Mouse (Mus musculus): ENCODE measurements around the gene Foxc2.
A peak's percentile ranks its signal among the peaks of the same experiment; 100 is the strongest.

Foxc2 gene

DNA sequence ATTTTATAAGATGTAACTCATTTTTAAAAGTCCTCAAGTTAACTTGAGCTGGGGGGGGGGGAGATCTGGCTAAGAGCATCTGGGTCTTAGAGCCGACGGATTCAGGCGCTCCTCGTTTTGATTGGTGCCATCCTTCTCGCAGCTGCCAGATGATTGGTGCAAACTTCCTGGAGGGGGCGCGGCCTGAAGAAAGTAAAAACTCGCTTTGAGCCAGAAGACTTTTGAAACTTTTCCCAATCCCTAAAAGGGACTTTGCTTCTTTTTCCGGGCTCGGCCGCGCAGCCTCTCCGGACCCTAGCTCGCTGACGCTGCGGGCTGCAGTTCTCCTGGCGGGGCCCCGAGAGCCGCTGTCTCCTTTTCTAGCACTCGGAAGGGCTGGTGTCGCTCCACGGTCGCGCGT lies at the start of gene Foxc2:
Foxc2 (plus strand) TSS at position 224 of the 400 bp plus-strand sequence.
- DNase-seq (ENCODE audit: low spot score): peak; percentile 85

DNA sequence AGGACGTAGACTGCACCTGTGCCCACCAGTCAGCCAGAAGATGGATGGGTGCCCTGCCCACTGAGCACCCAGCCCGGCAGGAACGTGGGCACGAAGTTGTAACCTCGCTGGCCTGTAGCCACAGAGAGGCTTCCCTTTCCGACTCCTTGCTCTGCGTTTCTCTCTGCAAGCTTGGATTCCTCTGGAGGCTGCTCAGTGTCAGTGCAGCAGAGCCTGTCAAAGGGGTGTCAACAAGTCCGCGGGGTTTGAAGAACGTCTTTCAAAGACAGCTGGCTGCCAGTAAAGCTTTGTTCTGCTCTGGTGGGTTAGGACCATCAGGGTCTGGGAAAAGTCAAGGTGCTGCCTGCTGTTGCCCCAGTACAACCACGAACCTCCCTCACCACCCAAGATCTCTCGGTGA lies 44.5 kb upstream of the Foxc2 start:
- DNase-seq (ENCODE audit: low spot score): no peak

DNA sequence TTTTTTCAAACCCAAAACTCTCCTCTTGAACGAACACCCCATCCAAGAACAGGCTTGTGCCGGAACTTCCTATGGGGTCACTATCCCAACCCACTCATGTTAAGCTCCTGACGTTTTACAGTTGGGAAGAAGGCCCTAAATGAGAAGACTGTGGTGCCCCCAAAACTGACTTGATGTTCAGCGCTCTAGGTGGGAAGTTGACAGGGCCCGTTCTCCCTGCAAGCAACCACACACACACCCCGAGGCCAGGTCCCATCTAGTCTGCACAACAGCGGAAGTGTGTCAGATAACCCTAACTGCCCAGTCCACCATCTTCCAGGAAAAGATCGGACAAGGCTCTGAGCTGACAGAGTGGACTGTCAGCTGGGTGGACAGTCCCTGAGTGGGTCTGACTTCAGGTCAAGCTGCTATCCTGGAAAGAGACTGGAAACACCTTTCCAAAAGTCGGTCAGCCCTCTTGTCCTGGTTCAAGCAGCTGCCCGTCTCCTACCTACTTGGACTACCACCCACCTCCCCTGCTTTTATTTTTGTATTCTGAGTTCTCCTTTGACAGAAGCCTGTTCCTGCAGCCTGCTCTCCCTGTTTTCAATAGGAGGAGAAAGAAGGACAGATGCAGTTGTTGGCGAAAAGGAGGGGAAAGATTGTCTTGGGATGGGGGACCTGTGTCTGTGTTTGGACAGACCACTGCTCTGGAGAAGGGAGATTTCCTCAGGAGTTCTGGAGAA lies 43.4 kb upstream of the Foxc2 start:
- no peak for DNase-seq (ENCODE audit: low spot score)

DNA sequence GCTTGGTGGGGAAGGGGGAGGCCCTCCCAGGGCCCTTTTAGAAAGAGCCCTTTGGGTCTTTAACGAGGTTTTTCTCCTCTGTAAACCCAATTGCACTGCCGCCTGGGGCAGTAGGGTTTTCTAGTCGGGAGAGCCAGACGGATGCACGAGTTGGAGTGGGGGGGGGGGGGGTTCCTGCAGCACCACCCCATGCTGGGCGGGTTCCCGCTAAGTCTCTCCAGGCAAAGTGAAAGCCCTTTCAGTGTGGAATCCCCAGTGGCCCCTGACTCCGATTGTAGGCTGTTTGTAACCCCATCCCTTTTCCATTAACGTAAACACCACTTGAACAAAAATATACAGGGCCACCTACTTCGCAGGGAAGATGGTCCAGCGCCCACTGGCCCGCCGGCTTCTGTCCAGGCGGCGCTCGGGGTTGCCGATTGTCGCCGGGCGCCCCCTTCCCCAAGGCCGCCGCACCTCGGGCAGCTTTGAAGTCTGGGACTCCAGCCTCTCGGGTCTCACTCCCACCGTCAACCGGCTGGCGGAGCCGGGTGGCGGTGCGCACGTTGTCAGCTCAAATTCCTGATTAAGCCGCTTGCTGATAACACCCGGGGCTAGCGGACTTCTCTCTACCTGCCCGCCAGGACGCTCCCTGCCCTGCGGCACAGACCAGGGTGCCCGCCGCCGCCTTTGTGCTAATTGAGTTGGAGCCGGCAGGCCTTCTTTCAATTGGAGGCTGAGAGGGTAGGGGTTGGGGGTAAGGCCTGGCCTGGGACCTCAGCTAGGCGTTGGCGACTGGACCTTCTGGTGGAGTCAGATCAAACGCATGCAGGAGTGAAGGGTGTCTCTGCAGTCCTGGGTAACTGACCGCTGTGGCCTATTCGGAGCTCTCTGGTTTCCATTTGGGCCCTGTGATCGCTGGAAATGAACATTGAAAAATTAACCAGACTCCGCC lies 42.5 kb upstream of the Foxc2 start:
- no peak for DNase-seq (ENCODE audit: low spot score)

DNA sequence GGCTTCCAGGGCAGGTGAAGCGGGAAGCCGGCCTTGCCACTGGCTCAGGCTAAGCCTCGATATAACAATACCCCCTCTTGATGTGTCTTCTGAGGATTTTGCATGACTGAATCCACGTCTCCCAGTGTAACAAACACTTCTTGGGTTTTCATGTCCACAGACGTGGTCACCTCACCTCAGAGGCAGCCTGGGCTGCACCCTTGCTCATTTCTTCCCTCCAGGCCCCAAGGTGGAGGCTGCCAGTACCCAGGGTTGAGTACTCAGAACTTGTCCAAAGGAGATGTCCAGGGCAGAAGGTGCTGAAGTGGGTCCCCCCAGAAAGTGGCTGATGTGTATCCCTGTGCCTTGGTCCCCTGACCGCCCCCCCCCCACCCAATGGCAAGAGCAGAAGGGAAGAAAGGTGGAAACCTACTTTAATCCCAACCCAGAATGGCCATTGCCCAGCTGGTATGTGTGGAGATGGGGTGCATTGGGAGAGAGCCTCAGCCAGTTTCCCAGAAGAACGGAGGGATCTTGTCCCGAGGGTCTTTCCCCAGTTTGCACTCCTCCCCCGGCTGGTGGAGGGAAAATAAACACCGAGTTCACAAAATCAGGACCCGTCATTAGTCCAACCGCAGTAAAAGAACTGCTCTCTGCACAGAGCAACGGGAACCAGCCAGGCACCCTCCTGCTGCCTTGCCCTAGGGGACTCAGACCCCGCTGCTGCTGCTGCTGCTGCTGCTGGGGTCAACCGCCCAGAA lies 41.7 kb upstream of the Foxc2 start:
- no peak for DNase-seq (ENCODE audit: low spot score)

DNA sequence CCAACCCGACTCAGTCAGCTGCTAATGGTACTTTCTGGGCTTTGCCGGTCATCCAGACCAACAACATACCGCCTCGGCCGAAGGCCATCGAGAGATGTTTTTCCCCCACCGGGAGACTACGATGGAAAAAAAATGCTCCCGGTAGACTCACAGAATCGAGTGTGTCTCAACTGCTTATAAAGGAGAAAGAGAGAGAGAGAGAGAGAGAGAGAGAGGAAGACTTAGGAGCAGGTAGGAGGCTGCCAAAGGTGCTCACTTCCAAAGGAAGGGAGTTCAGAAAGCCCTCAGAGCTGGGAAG lies 41.2 kb upstream of the Foxc2 start:
- DNase-seq (ENCODE audit: low spot score): no peak

DNA sequence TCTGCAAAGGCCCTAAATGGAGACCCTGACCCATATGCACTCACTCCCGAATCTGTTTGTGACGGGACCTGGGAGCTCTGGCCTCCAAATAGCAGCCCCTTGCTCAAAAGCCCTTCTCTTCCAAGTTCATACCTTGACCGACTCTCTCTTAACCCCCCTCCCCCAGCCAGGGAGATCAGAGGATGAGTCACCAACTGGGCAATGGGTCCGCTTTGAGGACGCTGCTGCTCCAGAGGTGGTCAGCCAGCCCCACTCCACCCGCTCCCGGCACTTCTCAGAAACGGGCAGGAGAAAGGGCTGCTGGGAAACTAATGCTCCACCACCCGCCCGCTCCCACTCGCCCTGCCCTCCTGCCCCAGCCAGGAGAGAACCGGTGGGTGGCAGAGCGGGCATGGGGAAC lies 40.0 kb upstream of the Foxc2 start:
- DNase-seq (ENCODE audit: low spot score): no peak

DNA sequence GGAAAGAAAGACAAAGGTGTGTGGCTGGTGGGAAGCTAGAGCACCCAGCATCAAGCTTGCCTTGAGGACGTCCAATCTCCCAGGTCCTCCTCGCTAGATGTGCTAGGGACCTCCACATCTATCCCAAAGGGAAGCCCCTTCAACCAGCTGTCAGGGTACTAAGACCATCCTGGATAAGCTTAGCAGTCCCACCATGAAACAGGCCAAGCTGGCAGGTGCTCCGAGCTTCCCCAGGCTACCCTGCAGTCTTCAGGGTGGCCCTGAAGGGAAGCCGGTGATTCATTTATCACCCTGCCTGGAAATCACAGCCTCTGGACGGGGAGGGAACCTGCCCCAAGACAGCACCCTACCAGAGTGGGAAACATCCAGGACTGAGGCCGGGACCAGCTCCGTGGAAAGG lies 39.4 kb upstream of the Foxc2 start:
- no peak for DNase-seq (ENCODE audit: low spot score)

DNA sequence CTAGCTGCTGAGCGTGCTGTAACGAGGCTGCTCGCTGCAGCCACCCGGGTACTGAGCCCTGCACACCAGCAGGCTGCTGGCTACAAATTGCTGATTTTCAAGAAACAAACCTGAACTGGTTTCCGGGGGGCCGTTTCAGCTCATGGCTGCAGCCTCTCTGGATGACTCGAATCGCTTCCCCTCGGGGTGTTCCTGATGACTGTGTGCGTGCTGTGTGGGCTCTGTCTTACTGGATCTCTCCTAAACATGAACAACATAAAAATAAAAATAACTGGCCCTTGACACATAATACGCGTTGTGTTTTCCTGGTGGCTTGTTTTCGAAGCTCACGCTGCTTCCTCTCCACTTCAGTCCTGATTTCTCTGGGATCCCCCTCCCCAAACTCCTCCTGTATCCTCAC lies 37.2 kb upstream of the Foxc2 start:
- DNase-seq (ENCODE audit: low spot score): no peak

DNA sequence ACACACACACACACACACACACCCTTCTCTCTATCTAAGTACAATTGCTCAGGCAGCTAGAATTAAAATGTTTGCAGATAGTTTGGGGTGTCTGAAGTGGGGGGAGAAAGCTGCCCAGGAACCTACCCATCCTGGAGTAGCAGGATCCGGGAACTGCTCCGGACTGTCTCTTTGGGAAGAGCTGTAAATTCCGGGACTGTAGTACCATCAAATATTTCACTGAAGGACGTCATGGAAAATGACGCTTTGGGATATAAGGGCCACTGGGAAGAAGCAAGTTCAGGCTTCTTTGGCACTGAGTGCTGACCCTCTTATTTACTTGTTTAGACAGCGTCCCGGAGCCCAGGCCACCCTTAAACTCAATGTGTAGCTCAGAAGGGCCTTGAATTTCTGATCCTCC lies 36.8 kb upstream of the Foxc2 start:
- DNase-seq (ENCODE audit: low spot score): no peak

DNA sequence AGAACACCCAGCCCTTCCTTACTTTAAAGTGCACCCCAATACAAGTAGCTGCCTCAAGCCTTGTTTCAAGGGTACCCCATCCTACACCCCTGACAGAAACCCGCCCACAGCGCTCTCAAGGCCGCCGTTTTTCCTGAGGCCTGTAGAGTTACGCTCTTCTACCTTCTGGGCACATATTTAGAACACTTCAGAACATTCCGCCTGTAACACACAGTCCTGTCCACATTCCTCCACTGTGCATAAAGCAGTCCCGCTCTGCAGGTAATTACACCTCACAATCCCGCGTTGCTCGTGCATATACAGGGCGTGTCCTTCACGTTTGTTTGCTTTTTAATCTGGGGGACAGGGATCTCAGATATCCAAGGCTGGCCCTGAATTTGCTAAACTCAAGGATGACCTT lies 36.0 kb upstream of the Foxc2 start:
- no peak for DNase-seq (ENCODE audit: low spot score)

DNA sequence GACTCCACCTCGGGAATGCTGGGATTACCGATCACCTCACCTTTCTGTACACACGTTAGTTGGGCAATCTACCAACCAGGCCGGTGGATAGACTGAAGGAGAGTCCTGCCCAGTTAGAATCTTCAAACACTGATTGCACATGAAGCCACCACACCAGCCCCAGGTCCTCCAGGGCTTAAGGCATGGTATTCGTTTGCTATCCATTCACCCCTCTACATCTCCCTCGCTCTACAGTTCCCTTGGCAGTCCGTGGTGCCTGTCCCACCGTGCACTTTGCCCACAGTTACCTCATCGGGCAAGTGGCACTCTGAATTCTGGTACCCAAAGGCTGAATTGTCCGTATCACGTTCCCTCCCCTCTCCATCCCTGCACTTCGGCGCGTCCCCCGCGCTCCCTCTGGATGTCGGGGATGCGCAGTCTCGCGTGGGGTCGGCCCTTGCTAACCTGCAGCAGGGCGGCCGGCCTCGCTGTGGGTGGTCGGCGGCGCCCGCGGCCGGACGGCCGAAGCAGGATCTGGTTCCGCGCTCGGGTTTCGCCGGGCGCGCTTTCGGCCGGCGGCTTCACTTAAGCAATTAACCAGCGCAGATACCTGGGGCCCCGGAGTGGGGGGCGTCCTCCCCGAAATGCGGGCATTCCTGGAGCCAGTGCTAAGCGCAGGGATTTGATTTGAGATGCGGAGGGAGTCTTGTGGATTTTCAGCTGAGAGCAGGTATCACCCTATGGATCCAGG lies 35.4 kb upstream of the Foxc2 start:
- DNase-seq (ENCODE audit: low spot score): no peak

DNA sequence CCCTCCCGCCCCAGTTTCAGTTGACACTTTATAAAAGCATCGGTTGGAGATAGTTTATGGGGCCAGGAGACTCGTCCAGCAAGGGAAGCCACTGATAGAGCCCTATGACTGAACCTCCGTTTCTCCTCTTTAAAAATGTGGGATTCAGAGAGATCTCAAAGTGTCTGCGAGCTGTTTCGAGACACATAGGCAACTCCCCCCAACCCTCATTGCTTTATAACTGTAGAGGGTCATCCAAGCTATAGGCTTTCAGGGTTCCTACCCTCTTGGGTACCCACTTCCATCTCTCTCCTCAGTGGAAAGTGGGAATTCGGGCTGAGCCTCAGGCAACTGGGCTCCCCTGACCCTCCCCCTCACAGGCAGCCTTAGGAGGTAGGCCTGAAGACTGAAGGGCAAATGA lies 34.6 kb upstream of the Foxc2 start:
- no peak for DNase-seq (ENCODE audit: low spot score)

DNA sequence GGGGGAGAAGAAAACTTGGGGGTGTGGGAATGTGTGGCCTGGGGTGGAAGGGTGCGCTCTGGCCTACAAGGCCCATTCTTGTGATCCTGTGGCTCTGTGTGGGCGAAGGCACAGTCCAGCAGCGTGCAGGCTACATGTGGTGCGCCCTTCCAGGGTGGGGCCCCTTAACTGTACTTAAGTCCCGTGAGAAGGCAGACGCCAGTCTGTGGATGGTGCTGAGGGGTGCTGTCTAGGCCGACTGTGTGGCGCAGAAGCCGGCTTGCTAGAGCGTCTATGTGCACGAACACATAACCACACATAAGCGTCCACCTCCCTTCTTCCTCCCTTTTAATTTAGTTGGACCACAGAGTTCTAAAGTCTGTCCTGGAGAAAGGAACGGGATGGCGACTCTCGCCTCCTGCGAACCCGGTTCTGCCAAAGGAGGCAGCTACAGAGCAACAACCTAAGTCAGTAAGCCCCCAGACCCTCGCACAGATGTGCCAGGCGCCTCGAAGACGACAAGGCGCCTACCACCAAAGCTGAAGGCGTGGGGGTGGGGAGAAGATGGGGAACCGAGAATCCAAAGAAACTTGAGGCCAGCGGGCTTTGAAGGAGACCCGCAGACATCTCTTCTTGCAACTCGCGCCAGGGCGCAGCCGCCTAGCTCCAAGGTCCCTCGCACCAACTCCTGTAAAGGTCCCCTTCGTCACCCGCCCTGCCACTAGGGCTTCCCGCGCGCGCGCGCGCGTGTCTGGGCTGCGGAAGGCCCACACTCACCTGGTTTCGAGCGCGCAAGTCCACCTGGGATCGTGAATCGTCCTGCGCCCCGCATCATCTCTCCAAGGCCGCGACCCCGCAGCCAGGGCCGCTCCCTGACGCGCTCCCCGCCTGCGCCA lies 33.5 kb upstream of the Foxc2 start:
- no peak for DNase-seq (ENCODE audit: low spot score)

DNA sequence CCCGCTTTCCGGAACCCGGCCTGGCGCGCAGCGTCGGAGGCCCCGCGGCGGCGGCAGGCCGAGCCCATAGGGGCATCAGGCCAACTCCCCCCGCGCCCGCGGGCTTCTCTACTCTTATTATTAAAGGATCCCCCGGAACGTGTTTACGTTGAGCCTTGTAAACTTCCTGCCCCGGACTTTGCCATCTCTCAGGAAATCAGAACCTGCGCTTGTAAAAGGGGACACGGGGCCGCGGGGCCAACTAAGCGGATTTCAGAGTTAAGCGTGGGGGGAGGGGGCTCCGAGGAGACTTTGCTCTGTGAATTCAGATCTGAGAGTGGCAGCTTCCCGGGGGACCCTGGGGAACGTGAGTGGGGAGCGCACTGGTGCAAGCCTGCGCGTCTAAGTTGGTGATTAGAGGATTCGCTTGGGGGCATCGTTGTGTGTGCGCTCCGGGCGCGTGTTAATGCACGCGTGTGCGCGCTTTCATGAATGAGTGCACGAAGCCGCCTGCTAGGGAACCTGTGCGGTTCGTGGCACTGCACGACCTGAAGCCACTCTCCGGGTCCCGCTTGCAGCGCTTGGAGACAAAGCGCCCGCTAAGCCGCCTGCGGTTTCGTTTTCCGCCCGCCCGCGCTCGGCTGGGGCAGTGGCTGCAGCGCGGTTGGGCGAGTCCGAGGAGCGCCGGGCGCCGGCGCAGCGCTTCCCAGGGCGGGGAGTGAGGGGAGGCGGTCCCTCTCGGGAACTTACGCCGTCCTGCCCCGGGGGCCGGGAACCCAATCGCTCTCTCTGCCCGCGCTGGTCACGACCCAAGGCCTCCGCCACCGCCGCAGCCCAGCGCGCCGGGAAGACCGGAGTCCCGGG lies 32.7 kb upstream of the Foxc2 start:
- peak; percentile 75 for DNase-seq (ENCODE audit: low spot score)

DNA sequence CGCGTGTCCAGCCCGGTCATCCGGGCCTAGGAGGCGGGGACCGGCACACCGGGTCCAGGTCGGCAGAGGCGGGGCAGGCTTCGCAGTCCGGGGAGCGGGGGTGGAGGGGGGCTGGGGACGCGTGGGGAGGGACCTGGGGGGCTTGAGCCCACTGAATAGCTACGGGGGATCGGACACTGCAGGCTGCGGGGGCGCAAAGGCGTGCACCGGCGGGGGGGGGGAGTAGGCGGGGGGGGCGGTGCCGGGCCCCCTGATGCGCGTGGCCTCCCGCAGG lies 32.1 kb upstream of the Foxc2 start:
- no peak for DNase-seq (ENCODE audit: low spot score)

DNA sequence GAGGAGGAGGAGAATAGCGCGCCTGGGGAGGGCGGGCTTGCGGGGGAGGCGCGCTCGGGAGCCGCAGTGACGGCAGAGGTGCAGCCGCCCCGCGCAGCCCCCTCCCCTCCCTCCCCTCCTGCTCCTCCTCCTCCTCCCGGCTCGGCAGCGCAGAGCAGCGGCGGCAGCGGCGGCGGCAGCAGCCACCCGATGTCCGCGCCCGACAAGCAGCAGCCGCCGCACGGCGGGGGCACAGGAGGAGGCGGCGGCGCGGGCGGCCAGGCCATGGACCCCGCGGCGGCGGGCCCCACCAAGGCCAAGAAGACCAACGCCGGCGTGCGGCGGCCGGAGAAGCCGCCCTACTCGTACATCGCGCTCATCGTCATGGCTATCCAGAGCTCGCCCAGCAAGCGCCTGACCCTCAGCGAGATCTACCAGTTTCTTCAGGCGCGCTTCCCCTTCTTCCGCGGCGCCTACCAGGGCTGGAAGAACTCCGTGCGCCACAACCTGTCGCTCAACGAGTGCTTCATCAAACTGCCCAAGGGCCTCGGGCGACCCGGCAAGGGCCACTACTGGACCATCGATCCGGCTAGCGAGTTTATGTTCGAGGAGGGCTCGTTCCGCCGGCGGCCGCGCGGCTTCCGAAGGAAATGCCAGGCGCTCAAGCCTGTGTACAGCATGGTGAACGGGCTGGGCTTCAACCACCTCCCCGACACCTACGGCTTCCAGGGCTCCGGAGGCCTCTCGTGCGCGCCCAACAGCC lies 31.6 kb upstream of the Foxc2 start, which contains the start of gene Foxf1:
Foxf1 (plus strand) TSS at position 177 of the 742 bp plus-strand sequence.
- no peak for DNase-seq (ENCODE audit: low spot score)

DNA sequence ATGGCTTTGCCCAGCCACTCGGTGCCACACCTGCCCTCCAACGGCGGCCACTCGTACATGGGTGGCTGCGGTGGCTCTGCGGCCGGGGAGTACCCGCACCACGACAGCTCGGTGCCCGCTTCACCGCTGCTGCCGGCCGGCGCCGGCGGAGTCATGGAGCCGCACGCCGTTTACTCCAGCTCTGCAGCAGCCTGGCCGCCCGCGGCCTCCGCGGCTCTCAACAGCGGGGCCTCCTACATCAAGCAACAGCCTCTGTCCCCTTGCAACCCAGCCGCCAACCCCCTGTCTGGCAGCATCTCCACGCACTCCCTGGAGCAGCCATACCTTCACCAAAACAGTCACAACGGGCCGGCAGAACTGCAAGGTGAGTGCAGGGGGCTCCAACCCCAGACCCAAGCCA lies 31.0 kb upstream of the Foxc2 start:
- no peak for DNase-seq (ENCODE audit: low spot score)

DNA sequence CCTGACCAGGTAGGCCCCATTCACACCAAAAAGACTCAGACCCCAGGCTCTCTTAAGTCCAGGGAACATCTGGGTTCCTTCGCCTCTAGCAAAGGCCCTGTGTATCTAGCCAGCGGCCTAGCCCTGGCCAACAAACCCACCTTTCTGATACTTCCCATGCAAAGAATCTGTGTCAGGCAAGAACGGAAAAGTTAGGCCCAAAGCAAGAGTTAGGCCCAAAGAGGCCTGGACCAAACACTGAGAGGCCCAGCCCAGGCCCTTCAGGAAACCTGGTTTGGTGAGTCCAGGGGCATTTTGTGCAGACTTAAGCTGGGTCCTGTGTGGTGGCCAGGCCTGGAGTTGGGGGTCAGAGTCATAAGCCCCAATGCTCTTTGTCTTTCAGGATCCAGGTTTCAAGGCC lies 30.4 kb upstream of the Foxc2 start:
- no peak for DNase-seq (ENCODE audit: low spot score)

Measured in testis, postnatal 10 days (tissue).